Mouse (Mus musculus): ENCODE measurements around the gene Prkci.

GRCm38 (mm10) chr3:31062325-31062724 is 66.8 kb downstream of the Prkci start:
- TF ChIP-seq CTCF (IDR thresholded peaks at IDR 0.05; ENCODE audit: extremely low read depth, insufficient read depth, low read length) (no peak), POLR2A (IDR thresholded peaks at IDR 0.05; ENCODE audit: extremely low read depth, insufficient read depth, low read length) (no peak)
